Mouse (Mus musculus) regulatory T cell (primary cell): ENCODE measurements around the gene Aff3.

Experiments
- in situ Hi-C: fragments of 300-600 bp; cut with MboI, MseI; formaldehyde crosslinking; loops from one replicate; pipeline ENCODE4 v1.15.1; 2025; ENCODE audit warnings: high pct_unique_total_duplicates

Aff3 gene

GRCm38 (mm10) chr1:38393516-38393915, 271.2 kb downstream of the Aff3 start:
- in situ Hi-C loops = loop anchor here (10.0 kb wide), 1 partner anchor 391 kb away; no protein-coding TSS in a partner anchor

- in situ Hi-C loops = loop anchor here (10.0 kb wide), 1 partner anchor 392 kb away; no protein-coding TSS in a partner anchor
These were observed 271.8 kb downstream of the Aff3 start for GRCm38 (mm10) chr1:38392928-38393327.

- in situ Hi-C loops = loop anchor here (10.0 kb wide), 1 partner anchor 394 kb away; no protein-coding TSS in a partner anchor
These were observed 273.9 kb downstream of the Aff3 start for GRCm38 (mm10) chr1:38390886-38391249.

GRCm38 (mm10) chr1:38390235-38390885, 274.4 kb downstream of the Aff3 start:
- in situ Hi-C loops = loop anchor here (10.0 kb wide), 1 partner anchor 394 kb away; no protein-coding TSS in a partner anchor

GRCm38 (mm10) chr1:38389576-38389975, 275.2 kb downstream of the Aff3 start:
- in situ Hi-C loops = no loop called here

GRCm38 (mm10) chr1:38388466-38388865, 276.3 kb downstream of the Aff3 start:
- in situ Hi-C loops = no loop called here

- in situ Hi-C loops = no loop called here
These were observed 277.3 kb downstream of the Aff3 start for GRCm38 (mm10) chr1:38387438-38387837.

GRCm38 (mm10) chr1:38384457-38385121, 280.2 kb downstream of the Aff3 start:
- in situ Hi-C loops = no loop called here

- in situ Hi-C loops = no loop called here
These were observed 280.7 kb downstream of the Aff3 start for GRCm38 (mm10) chr1:38384010-38384409.

GRCm38 (mm10) chr1:38382683-38383082, 282.1 kb downstream of the Aff3 start:
- in situ Hi-C loops = no loop called here

GRCm38 (mm10) chr1:38377930-38378329, 286.8 kb downstream of the Aff3 start:
- in situ Hi-C loops = no loop called here

GRCm38 (mm10) chr1:38369166-38369565, 295.6 kb downstream of the Aff3 start:
- in situ Hi-C loops = no loop called here

- in situ Hi-C loops = no loop called here
These were observed 296.6 kb downstream of the Aff3 start for GRCm38 (mm10) chr1:38368081-38368689.

- in situ Hi-C loops = no loop called here
These were observed 297.2 kb downstream of the Aff3 start for GRCm38 (mm10) chr1:38367404-38368080.

GRCm38 (mm10) chr1:38363856-38364255, 300.9 kb downstream of the Aff3 start:
- in situ Hi-C loops = no loop called here

GRCm38 (mm10) chr1:38362275-38362674, 302.5 kb downstream of the Aff3 start:
- in situ Hi-C loops = no loop called here

GRCm38 (mm10) chr1:38358797-38359349, 305.9 kb downstream of the Aff3 start:
- in situ Hi-C loops = no loop called here

- in situ Hi-C loops = no loop called here
These were observed 306.6 kb downstream of the Aff3 start for GRCm38 (mm10) chr1:38357933-38358796.

- in situ Hi-C loops = no loop called here
These were observed 310.2 kb downstream of the Aff3 start for GRCm38 (mm10) chr1:38354585-38354984.

GRCm38 (mm10) chr1:38347346-38347745, 317.4 kb downstream of the Aff3 start:
- in situ Hi-C loops = loop anchor here (10.0 kb wide), 1 partner anchor 523 kb away; no protein-coding TSS in a partner anchor

GRCm38 (mm10) chr1:38334206-38334605, 330.5 kb downstream of the Aff3 start:
- in situ Hi-C loops = no loop called here
